Mouse (Mus musculus): ENCODE measurements around the gene Pth1r. TPM values are rescaled to one million over a fixed set of nuclear protein-coding genes. Genes with fewer than 3 reads are reported as not detected.
"Not testable (repeated sequence)": the region's sequence is repeated elsewhere in the genome, so short reads cannot be mapped to it uniquely, and the experiment has no call there.

The Pth1r gene
- polyA plus RNA-seq, 1 experiment from 2014 or later, result 49.2 TPM

- peaks cover 27% of the 10 kb centered on the region for H3K4me1 ChIP-seq
- H3K36me3 ChIP-seq, result peaks cover 14% of the 10 kb centered on the region; the same call in 1 of the 2 replicates
- DNase-seq (ENCODE audit: low spot score), result no peak
- WGBS, result 85% methylated on average over 6 of the region's 6 CpGs
- H3K27ac ChIP-seq, result no peak overlapping the region
- no peaks in the 10 kb centered on the region for H3K9me3 ChIP-seq (replicated peaks)
- H3K4me3 ChIP-seq, result no peak overlapping the region
- H3K27me3 ChIP-seq (ENCODE audit: low read depth, poor library complexity, severe bottlenecking), result no peaks in the 10 kb centered on the region
Observed at GRCm38 (mm10) chr9:110684100-110684831, 62.7 kb downstream of the Pth1r start.

- H3K27me3 ChIP-seq (ENCODE audit: low read depth, poor library complexity, severe bottlenecking), result no peaks in the 10 kb centered on the region
- no peak overlapping the region for H3K4me3 ChIP-seq
- WGBS, result 71% methylated on average over 4 of the region's 4 CpGs
- DNase-seq (ENCODE audit: low spot score), result no peak
- peaks cover 27% of the 10 kb centered on the region for H3K4me1 ChIP-seq
- H3K9me3 ChIP-seq (replicated peaks), result no peaks in the 10 kb centered on the region
- no peak overlapping the region for H3K27ac ChIP-seq
- peaks cover 14% of the 10 kb centered on the region; the same call in 1 of the 2 replicates for H3K36me3 ChIP-seq
Observed at GRCm38 (mm10) chr9:110683574-110684099, 63.3 kb downstream of the Pth1r start.

- Histone ChIP-seq H3K4me1 (peaks cover 30% of the 10 kb centered on the region), H3K36me3 (peaks cover 14% of the 10 kb centered on the region; the same call in 1 of the 2 replicates)
- H3K4me3 ChIP-seq; H3K27me3 ChIP-seq (ENCODE audit: low read depth, poor library complexity, severe bottlenecking); DNase-seq (ENCODE audit: low spot score); H3K9me3 ChIP-seq (replicated peaks); H3K27ac ChIP-seq: not testable (repeated sequence)
- 91% methylated on average over 3 of the region's 3 CpGs for WGBS
Observed at GRCm38 (mm10) chr9:110682697-110683096, 64.2 kb downstream of the Pth1r start.

- Histone ChIP-seq H3K4me1 (peaks cover 34% of the 10 kb centered on the region), H3K36me3 (peaks cover 14% of the 10 kb centered on the region; the same call in 1 of the 2 replicates), H3K9me3 (replicated peaks) (no peaks in the 10 kb centered on the region), H3K27me3 (ENCODE audit: low read depth, poor library complexity, severe bottlenecking) (no peaks in the 10 kb centered on the region), H3K27ac (no peak overlapping the region), H3K4me3 (no peak overlapping the region)
- WGBS, result 53% methylated on average over 5 of the region's 5 CpGs
- DNase-seq (ENCODE audit: low spot score), result no peak
Observed at GRCm38 (mm10) chr9:110682255-110682654, 64.7 kb downstream of the Pth1r start.

- Histone ChIP-seq H3K36me3 (peaks cover 14% of the 10 kb centered on the region; the same call in 1 of the 2 replicates), H3K4me1 (peaks cover 33% of the 10 kb centered on the region)
- DNase-seq (ENCODE audit: low spot score), result no peak
Observed at GRCm38 (mm10) chr9:110681817-110682216, 65.1 kb downstream of the Pth1r start.

GRCm38 (mm10) chr9:110680736-110681507 lies 66.0 kb downstream of the Pth1r start:
- Histone ChIP-seq H3K27me3 (ENCODE audit: low read depth, poor library complexity, severe bottlenecking) (no peaks in the 10 kb centered on the region), H3K9me3 (replicated peaks) (no peaks in the 10 kb centered on the region), H3K27ac (no peak overlapping the region), H3K36me3 (peaks cover 14% of the 10 kb centered on the region; the same call in 1 of the 2 replicates), H3K4me3 (no peak overlapping the region), H3K4me1 (peaks cover 37% of the 10 kb centered on the region)
- no peak for DNase-seq (ENCODE audit: low spot score)
- 85% methylated on average over 7 of the region's 7 CpGs for WGBS

More at GRCm38 (mm10) chr9:110681817-110682216, 65.1 kb downstream of the Pth1r start:
- WGBS, result 84% methylated on average over 9 of the region's 9 CpGs
- Histone ChIP-seq H3K27me3 (ENCODE audit: low read depth, poor library complexity, severe bottlenecking) (no peaks in the 10 kb centered on the region), H3K9me3 (replicated peaks) (no peaks in the 10 kb centered on the region), H3K4me3 (no peak overlapping the region), H3K27ac (no peak overlapping the region)

GRCm38 (mm10) chr9:110678886-110679285 lies 68.1 kb downstream of the Pth1r start:
- Histone ChIP-seq H3K36me3 (peaks cover 11% of the 10 kb centered on the region; the same call in 1 of the 2 replicates), H3K4me1 (peaks cover 38% of the 10 kb centered on the region), H3K4me3 (no peak overlapping the region), H3K27me3 (ENCODE audit: low read depth, poor library complexity, severe bottlenecking) (no peaks in the 10 kb centered on the region), H3K27ac (no peak overlapping the region), H3K9me3 (replicated peaks) (no peaks in the 10 kb centered on the region)
- DNase-seq (ENCODE audit: low spot score), result no peak
- WGBS, result 72% methylated on average over 5 of the region's 5 CpGs

- Histone ChIP-seq H3K27ac (no peak overlapping the region), H3K9me3 (replicated peaks) (no peaks in the 10 kb centered on the region), H3K27me3 (ENCODE audit: low read depth, poor library complexity, severe bottlenecking) (no peaks in the 10 kb centered on the region), H3K4me1 (peaks cover 26% of the 10 kb centered on the region), H3K4me3 (no peak overlapping the region), H3K36me3 (peaks cover 11% of the 10 kb centered on the region; the same call in 1 of the 2 replicates)
- no peak for DNase-seq (ENCODE audit: low spot score)
- WGBS, result 88% methylated on average over 8 of the region's 8 CpGs
Observed at GRCm38 (mm10) chr9:110676492-110676911, 70.4 kb downstream of the Pth1r start.

- DNase-seq (ENCODE audit: low spot score), result no peak
- H3K27ac ChIP-seq, result peak overlapping the region; percentile 19; the same call in 1 of the 2 replicates
- no peaks in the 10 kb centered on the region for H3K36me3 ChIP-seq
- no peak overlapping the region for H3K4me3 ChIP-seq
- 77% methylated on average over 10 of the region's 10 CpGs for WGBS
- peaks cover 24% of the 10 kb centered on the region for H3K4me1 ChIP-seq
- H3K27me3 ChIP-seq (ENCODE audit: low read depth, poor library complexity, severe bottlenecking), result no peaks in the 10 kb centered on the region
- H3K9me3 ChIP-seq (replicated peaks), result no peaks in the 10 kb centered on the region
Observed at GRCm38 (mm10) chr9:110673107-110673752, 73.7 kb downstream of the Pth1r start.

GRCm38 (mm10) chr9:110672462-110673106 lies 74.4 kb downstream of the Pth1r start:
- DNase-seq (ENCODE audit: low spot score), result peak; percentile 42

More at GRCm38 (mm10) chr9:110672462-110673106, 74.4 kb downstream of the Pth1r start:
- no peaks in the 10 kb centered on the region for H3K36me3 ChIP-seq
- H3K27me3 ChIP-seq (ENCODE audit: low read depth, poor library complexity, severe bottlenecking), result no peaks in the 10 kb centered on the region
- H3K9me3 ChIP-seq (replicated peaks), result no peaks in the 10 kb centered on the region
- H3K4me3 ChIP-seq, result no peak overlapping the region
- 75% methylated on average over 7 of the region's 7 CpGs for WGBS
- H3K27ac ChIP-seq, result peak overlapping the region; percentile 19; the same call in 1 of the 2 replicates
- H3K4me1 ChIP-seq, result peaks cover 20% of the 10 kb centered on the region
